Mouse (Mus musculus) heart, embryonic 10.5 days (tissue): ENCODE results near the gene Hist1h3b. TPM values are rescaled to one million over a fixed set of nuclear protein-coding genes. Genes with fewer than 3 reads are reported as not detected.
"Not testable (repeated sequence)": the region's sequence is repeated elsewhere in the genome, so short reads cannot be mapped to it uniquely, and the experiment has no call there.

ENCODE experiments used
- DNase-seq: peaks from one replicate; pipeline ENCODE4 v3.0.0-alpha.2; 2017; ENCODE audit warnings: low spot score
- H3K27ac ChIP-seq: fragments of 300-500 bp; sonication (generic); 2 replicates; pipeline ENCODE4 v1.5.1; 2016; ENCODE audit warnings: mild to moderate bottlenecking
- H3K27me3 ChIP-seq: fragments of 300-500 bp; sonication (generic); 2 replicates; pipeline ENCODE4 v1.6.1; 2016; ENCODE audit warnings: mild to moderate bottlenecking; ENCODE audit not compliant: poor library complexity, insufficient read depth, severe bottlenecking
- H3K36me3 ChIP-seq: fragments of 300-500 bp; sonication (generic); 2 replicates; pipeline ENCODE4 v1.6.1; 2016; ENCODE audit warnings: mild to moderate bottlenecking, moderate library complexity
- H3K4me1 ChIP-seq: fragments of 300-500 bp; sonication (generic); 2 replicates; pipeline ENCODE4 v1.6.1; 2016; ENCODE audit warnings: mild to moderate bottlenecking
- H3K4me3 ChIP-seq: fragments of 300-500 bp; sonication (generic); 2 replicates; pipeline ENCODE4 v1.5.1; 2016; ENCODE audit warnings: mild to moderate bottlenecking, moderate library complexity
- H3K9me3 ChIP-seq: fragments of 300-500 bp; sonication (generic); 2 replicates; pipeline ENCODE4 v1.6.1; 2016; ENCODE audit warnings: mild to moderate bottlenecking, moderate library complexity
- WGBS: fragments of 180-500 bp; shearing (Covaris S2); methylation state at CpG from one replicate; pipeline ENCODE4 v1.1.7; 2016; 5-methylcytosine and 5-hydroxymethylcytosine counted together
- polyA plus RNA-seq: library from polyadenylated mRNA; unstranded; fragments of >200 nt; fragmentation: Nextera tagmentation; extraction: Ambion mirVana; gene quantifications from 2 replicates; pipeline ENCODE4 v1.2.1, GENCODE M21; 2016

Gene Hist1h3b
- polyA plus RNA-seq, 1 experiment from 2014 or later, result 2.6 TPM

DNA sequence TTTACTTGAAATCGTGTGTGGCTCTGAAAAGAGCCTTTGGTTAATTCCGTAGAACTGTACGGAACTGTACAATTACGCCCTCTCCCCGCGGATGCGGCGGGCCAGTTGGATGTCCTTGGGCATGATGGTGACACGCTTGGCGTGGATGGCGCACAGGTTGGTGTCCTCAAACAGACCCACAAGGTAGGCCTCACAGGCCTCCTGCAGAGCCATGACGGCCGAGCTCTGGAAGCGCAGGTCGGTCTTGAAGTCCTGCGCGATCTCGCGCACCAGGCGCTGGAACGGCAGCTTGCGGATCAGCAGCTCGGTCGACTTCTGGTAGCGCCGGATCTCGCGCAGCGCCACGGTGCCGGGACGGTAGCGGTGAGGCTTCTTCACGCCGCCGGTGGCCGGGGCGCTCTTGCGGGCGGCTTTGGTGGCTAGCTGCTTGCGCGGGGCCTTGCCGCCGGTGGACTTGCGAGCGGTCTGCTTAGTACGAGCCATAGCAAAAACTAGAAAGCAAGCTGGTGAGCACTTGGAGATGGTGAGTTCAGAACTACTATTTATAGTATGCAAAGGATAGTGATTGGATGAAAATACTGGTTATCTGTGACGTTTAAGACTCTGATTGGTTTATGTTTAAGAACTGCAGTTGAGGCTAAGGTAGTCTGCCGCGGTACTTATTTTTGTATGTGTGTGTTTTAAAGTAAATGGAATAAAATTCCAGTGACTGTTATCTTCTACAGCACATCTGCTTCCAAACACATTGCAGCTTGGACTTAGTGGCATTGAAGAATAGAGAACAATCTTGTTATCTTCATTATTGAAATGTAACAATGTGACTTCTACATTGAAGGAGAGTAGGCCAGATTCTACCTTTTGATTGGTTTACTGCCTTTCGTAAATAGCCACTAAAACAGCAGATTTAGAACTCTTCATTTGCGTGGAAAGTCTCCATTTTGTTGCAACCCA lies 10.1 kb downstream of the Hist1h3b start, which contains the start of gene Hist1h3a:
TSS of gene Hist1h3a (minus strand) at position 516 of the 951 bp plus-strand sequence.
- under 1% methylated on average over 38 of the region's 52 CpGs for WGBS
- H3K9me3 ChIP-seq, result not testable (repeated sequence)

DNA sequence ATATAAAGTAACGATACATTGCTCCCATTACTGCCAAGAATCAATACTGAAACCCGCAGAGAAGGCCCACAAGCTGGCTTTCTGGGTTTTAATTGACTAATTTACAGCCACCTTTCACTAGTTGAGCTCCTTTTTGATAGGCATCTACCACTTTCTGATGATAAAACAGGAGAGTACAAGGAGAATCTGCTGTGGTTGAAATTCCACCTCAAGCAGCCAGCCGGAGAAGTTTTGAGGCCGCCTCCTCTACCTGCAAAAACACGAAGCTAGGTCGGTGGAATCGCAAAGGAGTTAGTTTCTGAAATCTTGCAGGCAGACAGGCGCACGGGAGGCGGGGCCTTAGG lies 11.1 kb downstream of the Hist1h3b start:
- H3K36me3 ChIP-seq, result no peaks in the 10 kb centered on the region
- H3K4me1 ChIP-seq, result peaks cover 21% of the 10 kb centered on the region
- peak overlapping the region; percentile 88 for H3K27ac ChIP-seq
- H3K9me3 ChIP-seq, result no peaks in the 10 kb centered on the region
- no peaks in the 10 kb centered on the region for H3K27me3 ChIP-seq
- H3K4me3 ChIP-seq, result peak overlapping the region; percentile 62
- DNase-seq, result no peak
- 2% methylated on average over 10 of the region's 10 CpGs for WGBS

More for the DNA sequence above, 10.1 kb downstream of the Hist1h3b start, which contains the start of gene Hist1h3a:
- H3K27ac ChIP-seq, result peak within 1 kb of the TSS; percentile 88
- H3K36me3 ChIP-seq, H3K27me3 ChIP-seq: not testable (repeated sequence)
- peak; percentile 84 for DNase-seq
- H3K4me3 ChIP-seq, result peak within 1 kb of the TSS; percentile 62
- H3K4me1 ChIP-seq, result peaks cover 21% of the 10 kb centered on the region

DNA sequence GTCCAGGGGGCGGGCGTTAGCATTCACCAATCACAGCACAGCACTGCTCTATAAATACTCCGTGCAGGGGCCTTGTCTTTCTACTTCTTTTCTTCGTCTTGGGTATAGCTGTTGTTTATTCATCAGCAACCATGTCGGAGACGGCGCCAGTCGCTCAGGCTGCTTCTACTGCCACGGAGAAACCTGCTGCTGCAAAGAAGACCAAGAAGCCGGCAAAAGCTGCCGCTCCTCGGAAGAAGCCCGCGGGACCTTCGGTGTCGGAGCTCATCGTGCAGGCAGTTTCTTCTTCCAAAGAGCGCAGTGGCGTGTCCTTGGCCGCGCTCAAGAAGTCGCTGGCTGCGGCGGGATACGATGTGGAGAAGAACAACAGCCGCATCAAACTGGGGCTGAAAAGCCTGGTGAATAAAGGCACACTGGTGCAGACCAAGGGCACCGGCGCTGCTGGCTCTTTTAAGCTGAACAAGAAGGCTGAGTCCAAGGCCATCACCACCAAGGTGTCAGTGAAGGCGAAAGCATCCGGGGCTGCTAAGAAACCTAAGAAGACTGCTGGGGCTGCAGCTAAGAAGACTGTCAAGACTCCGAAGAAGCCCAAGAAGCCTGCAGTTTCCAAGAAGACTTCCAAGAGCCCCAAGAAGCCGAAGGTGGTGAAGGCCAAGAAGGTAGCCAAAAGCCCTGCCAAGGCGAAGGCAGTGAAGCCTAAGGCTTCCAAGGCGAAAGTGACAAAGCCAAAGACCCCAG lies 11.7 kb downstream of the Hist1h3b start, which contains the start of gene Hist1h1a:
TSS of gene Hist1h1a (plus strand) at position 81 of the 738 bp plus-strand sequence.
- H3K27ac ChIP-seq, result peak within 1 kb of the TSS; percentile 88
- peak; percentile 96 for DNase-seq
- H3K36me3 ChIP-seq, result no peaks in the 10 kb centered on the region
- 3% methylated on average over 34 of the region's 34 CpGs for WGBS
- H3K4me1 ChIP-seq, result peaks cover 23% of the 10 kb centered on the region
- H3K27me3 ChIP-seq, result no peaks in the 10 kb centered on the region
- no peaks in the 10 kb centered on the region for H3K9me3 ChIP-seq
- peak within 1 kb of the TSS; percentile 62 for H3K4me3 ChIP-seq

DNA sequence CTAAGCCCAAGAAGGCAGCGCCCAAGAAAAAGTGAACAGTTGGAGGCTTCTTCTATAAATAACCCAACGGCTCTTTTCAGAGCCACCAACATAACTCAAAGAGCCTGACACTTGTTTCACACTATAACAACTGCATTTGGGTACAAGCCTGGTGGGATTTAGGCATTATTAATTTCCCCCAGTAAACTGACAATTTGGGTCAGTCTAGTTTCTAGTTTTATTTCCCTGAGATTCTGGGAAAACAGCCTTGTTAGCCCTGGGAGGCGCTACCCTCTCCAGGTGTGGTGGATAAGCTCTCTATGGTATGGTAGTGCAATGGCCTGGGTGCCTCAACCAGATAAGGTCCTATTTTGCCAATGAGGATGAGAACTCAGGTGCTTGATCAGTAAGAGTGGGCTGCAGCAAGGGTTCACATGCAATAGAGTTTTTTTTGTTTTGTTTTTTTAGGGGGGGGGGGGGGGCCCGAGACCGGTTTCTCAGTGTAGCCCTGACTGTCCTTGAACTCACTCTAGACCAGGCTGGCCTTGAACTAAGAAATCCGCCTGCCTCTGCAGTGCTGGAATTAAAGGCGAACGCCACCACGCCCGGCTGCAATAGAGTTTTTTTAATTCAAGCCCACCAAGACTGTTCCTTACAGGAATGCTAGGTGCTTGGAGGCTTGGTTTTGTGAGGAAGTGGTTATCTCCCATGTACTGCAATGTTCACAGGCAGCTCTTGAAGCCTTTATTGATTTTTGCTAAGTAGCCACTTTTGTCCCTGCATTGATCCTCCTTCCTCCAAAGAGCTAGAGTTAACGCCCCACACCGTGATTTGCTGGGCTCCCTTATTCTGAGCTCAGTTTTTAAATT lies 12.5 kb downstream of the Hist1h3b start:
- Histone ChIP-seq H3K4me3 (peak overlapping the region; percentile 62), H3K4me1 (peaks cover 24% of the 10 kb centered on the region), H3K27me3 (no peaks in the 10 kb centered on the region), H3K36me3 (no peaks in the 10 kb centered on the region), H3K27ac (peak overlapping the region; percentile 88), H3K9me3 (no peaks in the 10 kb centered on the region)
- 34% methylated on average over 12 of the region's 12 CpGs for WGBS
- DNase-seq, result no peak

DNA sequence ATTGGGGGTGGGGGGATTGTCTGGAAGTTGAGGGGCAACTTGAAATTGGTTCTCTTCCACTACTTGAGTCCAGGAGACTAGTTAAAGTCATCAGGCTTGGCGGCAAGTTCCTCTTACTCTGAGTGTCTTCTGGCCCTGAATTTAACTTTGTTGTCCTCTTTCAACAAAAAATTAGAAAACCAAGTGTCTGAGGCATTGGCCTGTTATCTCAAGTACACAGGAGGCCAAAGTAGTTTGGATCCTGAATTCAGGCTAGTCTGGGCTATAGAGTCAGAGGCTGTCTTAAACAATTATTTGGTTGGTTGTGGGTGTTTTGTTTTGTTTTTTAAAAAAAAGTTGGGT lies 13.1 kb downstream of the Hist1h3b start:
- 68% methylated on average over 1 of the region's 1 CpGs for WGBS

DNA sequence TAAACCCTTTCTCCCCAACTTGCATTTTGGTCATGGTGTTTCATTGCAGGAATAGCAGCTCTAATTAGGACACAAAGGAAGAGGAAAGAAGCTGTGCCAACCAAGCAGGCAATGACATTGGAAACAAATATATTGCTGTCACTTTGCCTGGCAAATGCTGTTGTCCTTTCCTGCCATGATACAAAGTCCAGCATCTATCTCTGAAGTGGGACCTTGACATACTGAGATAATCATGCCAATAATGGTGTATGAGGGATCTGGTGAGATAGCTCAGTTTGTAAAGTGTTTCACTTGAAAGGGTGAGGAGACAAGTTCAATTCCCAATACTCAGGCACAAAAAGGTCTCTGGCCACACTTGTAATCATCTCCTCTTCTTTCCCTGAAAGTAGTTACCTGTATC lies 14.7 kb downstream of the Hist1h3b start:
- H3K27ac ChIP-seq, result no peak overlapping the region

More for the DNA sequence above, 13.1 kb downstream of the Hist1h3b start:
- H3K4me3 ChIP-seq, result no peak overlapping the region; the same call in 1 of the 2 replicates
- H3K36me3 ChIP-seq, result no peaks in the 10 kb centered on the region
- no peak for DNase-seq
- no peaks in the 10 kb centered on the region for H3K27me3 ChIP-seq
- no peaks in the 10 kb centered on the region for H3K9me3 ChIP-seq
- peak overlapping the region; percentile 47; the same call in 1 of the 2 replicates for H3K27ac ChIP-seq
- peaks cover 21% of the 10 kb centered on the region for H3K4me1 ChIP-seq

DNA sequence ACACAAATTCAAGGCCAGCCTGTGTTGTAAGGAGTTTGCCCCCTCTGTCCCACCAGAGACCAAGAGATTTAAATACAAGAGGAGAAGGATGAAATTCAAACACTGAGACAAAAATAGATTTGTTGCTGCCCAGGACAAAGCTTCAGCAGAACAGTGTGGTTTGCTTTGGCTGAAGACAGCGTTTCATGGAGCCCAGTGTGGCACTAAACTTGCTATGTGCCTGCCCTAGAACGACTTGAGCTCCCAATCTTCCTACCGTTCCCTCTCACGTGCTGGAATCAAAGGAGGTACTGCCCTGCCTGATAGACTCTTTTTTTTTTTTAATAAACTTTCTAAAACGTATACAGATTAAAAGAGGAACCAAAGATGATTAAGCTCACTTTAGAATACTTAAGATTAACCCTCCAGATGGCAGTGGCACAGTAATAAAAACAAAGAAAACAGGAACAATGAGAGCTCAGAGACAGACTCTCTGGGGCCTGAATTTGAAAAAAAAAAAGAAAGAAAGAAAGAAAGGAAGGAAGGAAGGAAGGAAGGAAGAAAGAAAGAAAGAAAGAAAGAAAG lies 16.8 kb downstream of the Hist1h3b start:
- Histone ChIP-seq H3K4me3 (no peak overlapping the region), H3K4me1 (peaks cover 12% of the 10 kb centered on the region), H3K27ac (no peak overlapping the region), H3K27me3 (no peaks in the 10 kb centered on the region), H3K9me3 (no peaks in the 10 kb centered on the region), H3K36me3 (no peaks in the 10 kb centered on the region)
- no peak for DNase-seq
- WGBS, result 47% methylated on average over 5 of the region's 5 CpGs

More for the DNA sequence above, 14.7 kb downstream of the Hist1h3b start:
- Histone ChIP-seq H3K4me1 (peaks cover 16% of the 10 kb centered on the region), H3K4me3 (no peak overlapping the region), H3K9me3 (no peaks in the 10 kb centered on the region), H3K27me3 (no peaks in the 10 kb centered on the region), H3K36me3 (no peaks in the 10 kb centered on the region)
- no peak for DNase-seq

DNA sequence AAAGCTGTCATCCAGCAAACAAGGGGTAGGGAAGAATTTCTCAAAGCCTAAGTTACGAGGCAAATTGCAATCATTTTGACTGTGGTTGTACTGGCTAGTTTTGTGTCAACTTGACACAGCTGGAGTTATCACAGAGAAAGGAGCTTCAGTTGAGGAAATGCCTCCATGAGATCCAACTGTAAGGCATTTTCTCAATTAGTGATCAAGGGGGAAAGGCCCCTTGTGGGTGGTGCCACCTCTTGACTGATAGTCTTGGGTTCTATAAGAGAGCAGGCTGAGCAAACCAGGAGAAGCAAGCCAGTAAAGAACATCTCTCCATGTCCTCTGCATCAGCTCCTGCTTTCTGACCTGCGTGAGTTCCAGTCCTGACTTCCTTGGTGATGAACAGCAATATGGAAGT lies 17.5 kb downstream of the Hist1h3b start, which contains the start of gene Trim38:
TSS of gene Trim38 (plus strand) at position 301 of the 400 bp plus-strand sequence.
- DNase-seq, H3K36me3 ChIP-seq, H3K4me1 ChIP-seq, H3K27ac ChIP-seq, H3K27me3 ChIP-seq, H3K9me3 ChIP-seq, H3K4me3 ChIP-seq: not testable (repeated sequence)
- WGBS, result 85% methylated on average over 2 of the region's 2 CpGs

DNA sequence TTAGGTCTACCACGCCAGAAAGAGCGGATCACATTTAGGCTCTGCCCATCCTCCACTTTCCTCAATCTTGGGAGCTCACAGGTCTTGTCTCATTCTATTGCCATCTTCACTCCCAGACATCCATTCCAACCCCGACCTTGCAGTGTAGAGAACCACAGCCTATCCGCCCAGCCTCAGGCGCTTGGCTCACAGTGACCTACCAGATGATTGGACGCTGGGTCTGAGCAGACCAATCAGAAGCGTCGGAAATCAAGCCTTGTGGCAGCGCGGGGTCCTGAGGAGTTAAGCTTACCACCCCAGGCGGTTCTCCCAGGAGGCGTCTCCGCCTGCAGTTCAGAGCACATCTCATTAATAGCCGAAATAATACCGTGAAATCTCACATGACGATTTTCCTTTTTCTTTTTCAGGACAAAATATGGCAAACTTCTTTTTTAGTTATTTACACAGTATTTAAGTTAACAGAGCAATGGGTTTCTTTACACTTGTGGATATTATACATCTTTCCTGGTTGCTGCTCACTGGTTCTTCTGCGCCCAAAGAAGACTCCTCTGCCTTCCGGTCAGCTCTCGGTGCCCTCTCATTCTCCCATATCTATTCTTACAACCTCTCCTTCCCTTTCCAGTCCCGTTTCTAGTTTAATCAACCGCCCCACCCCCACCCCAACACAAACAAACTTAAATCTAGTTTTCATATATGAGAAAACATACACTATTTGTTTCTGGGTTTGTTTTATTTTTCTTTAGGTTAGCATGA lies 20.7 kb downstream of the Hist1h3b start:
- Histone ChIP-seq H3K4me3 (peak overlapping the region; percentile 47), H3K36me3 (no peaks in the 10 kb centered on the region), H3K27me3 (no peaks in the 10 kb centered on the region), H3K27ac (peak overlapping the region; percentile 67), H3K9me3 (no peaks in the 10 kb centered on the region), H3K4me1 (peaks cover 7% of the 10 kb centered on the region; the same call in 1 of the 2 replicates)
- 12% methylated on average over 21 of the region's 21 CpGs for WGBS
- DNase-seq, result peak; percentile 93

DNA sequence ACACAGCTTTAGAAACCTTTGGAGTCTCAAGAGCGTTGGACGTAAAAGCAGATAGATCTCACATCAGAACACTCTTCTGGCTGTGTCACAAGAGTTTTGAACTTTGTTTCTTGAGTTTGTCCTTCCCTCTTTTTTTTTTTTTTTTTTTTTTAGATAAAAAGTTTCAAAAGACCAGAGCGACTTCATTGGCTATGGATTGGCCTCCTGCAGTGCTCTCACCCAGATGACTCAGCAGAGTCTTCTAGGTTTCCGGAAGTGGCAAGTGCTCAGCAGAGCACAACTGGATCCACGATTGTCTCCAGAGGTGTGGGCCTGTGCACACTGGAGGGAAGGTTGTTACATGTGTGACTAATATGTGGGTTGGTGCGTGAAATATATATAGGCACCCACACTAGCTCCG lies 26.3 kb downstream of the Hist1h3b start:
- no peak for DNase-seq
- no peaks in the 10 kb centered on the region for H3K27me3 ChIP-seq
- no peaks in the 10 kb centered on the region for H3K36me3 ChIP-seq
- H3K9me3 ChIP-seq, result no peaks in the 10 kb centered on the region
- no peaks in the 10 kb centered on the region for H3K4me1 ChIP-seq
- WGBS, result 91% methylated on average over 7 of the region's 7 CpGs
- no peak overlapping the region for H3K4me3 ChIP-seq
- H3K27ac ChIP-seq, result no peak overlapping the region

DNA sequence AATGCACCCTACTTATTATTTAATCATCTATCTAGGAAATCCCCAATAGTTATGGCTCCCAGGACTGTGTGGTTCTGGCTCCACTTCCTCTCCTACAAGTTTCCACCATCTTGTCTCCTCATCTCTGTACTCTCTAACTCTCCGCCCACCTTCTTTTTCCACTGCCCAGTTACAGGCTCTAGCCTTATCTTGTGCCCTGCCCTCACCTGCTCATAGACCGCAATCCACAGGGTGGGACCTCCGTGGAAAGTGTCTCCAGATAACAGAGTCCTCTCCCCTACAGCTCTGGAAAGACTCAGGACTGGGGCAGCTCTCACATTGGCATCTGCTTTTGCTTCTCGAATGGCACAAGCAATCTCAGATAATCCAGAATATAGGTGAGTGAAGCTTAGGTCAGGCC lies 27.0 kb downstream of the Hist1h3b start:
- H3K27me3 ChIP-seq, result no peaks in the 10 kb centered on the region
- H3K4me1 ChIP-seq, result no peaks in the 10 kb centered on the region
- no peaks in the 10 kb centered on the region for H3K9me3 ChIP-seq
- H3K36me3 ChIP-seq, result no peaks in the 10 kb centered on the region
- no peak overlapping the region for H3K4me3 ChIP-seq
- H3K27ac ChIP-seq, result no peak overlapping the region
- no peak for DNase-seq
- 57% methylated on average over 4 of the region's 4 CpGs for WGBS
